Mouse (Mus musculus) liver, embryonic 13.5 days (tissue): ENCODE data around the gene Arid5a. TPM values are rescaled to one million over a fixed set of nuclear protein-coding genes. Genes with fewer than 3 reads are reported as not detected.
A peak's percentile ranks its signal among the peaks of the same experiment; 100 is the strongest.

ENCODE experiments used
- ATAC-seq: fragments of 200-750 bp; cut with Nextera tagmentation; 2 replicates; pipeline ENCODE4 v1.8.0; 2017; ENCODE audit warnings: low read depth, mild to moderate bottlenecking, moderate number of reproducible peaks, moderate library complexity
- DNase-seq: peaks from one replicate; pipeline ENCODE4 v3.0.0; 2022
- H3K27ac ChIP-seq: fragments of 300-500 bp; sonication (generic); 2 replicates; pipeline ENCODE4 v1.5.1; 2015; ENCODE audit warnings: moderate library complexity, mild to moderate bottlenecking, inconsistent platforms
- H3K27me3 ChIP-seq: fragments of 300-500 bp; sonication (generic); 2 replicates; pipeline ENCODE4 v1.6.1; 2015; ENCODE audit warnings: mild to moderate bottlenecking, inconsistent platforms
- H3K36me3 ChIP-seq: fragments of 300-500 bp; sonication (generic); 2 replicates; pipeline ENCODE4 v1.6.1; 2015; ENCODE audit warnings: mild to moderate bottlenecking, inconsistent platforms
- H3K4me1 ChIP-seq: fragments of 300-500 bp; sonication (generic); replicated peaks from 2 replicates; pipeline ENCODE4 v1.6.1; 2015; ENCODE audit warnings: inconsistent platforms
- H3K4me2 ChIP-seq: fragments of 300-500 bp; sonication (generic); 2 replicates; pipeline ENCODE4 v1.6.1; 2015; ENCODE audit warnings: inconsistent platforms, mild to moderate bottlenecking, moderate library complexity
- H3K4me3 ChIP-seq: fragments of 300-500 bp; sonication (generic); replicated peaks from 2 replicates; pipeline ENCODE4 v1.5.1; 2015; ENCODE audit warnings: mild to moderate bottlenecking, inconsistent platforms
- H3K9ac ChIP-seq: fragments of 300-500 bp; sonication (generic); 2 replicates; pipeline ENCODE4 v1.6.1; 2015; ENCODE audit warnings: mild to moderate bottlenecking, inconsistent platforms
- H3K9me3 ChIP-seq: fragments of 300-500 bp; sonication (generic); replicated peaks from 2 replicates; pipeline ENCODE4 v1.6.1; 2016; ENCODE audit warnings: inconsistent platforms
- WGBS: fragments of 180-500 bp; shearing (Covaris S2); methylation state at CpG from one replicate; pipeline ENCODE4 v1.1.7; 2015; ENCODE audit not compliant: insufficient replicate concordance; 5-methylcytosine and 5-hydroxymethylcytosine counted together
- polyA plus RNA-seq: library from polyadenylated mRNA; unstranded; fragments of >200 nt; fragmentation: Nextera tagmentation; extraction: Ambion mirVana; gene quantifications from 2 replicates; pipeline ENCODE4 v1.2.1, GENCODE M21; 2015

Gene Arid5a
- polyA plus RNA-seq, 1 experiment from 2014 or later: 2.1 TPM

DNA sequence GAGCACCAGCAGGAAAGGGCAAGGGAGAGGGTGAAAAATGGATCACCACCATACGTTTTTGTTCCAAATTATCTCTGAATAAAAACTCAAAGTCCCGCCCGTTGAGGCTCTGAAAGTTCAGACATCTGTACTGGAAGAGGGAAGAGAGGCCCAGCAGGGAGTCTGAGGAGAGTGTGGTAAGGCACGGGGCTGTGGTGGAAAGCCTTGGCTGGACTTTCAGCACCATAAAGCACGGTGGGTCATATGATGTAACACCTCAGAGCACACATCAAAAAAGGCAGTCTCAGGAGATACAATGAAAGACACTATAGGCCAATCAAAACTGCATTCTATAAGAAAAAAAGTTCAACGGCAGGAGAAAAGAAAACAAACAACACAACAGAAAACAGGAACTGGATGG is 24.2 kb downstream of the Arid5a start:
- 67% methylated on average over 6 of the region's 6 CpGs for WGBS
- Histone ChIP-seq H3K4me3 (no peak overlapping the region), H3K4me1 (no peaks in the 10 kb centered on the region), H3K27ac (no peak overlapping the region), H3K27me3 (no peaks in the 10 kb centered on the region), H3K36me3 (peaks cover 28% of the 10 kb centered on the region), H3K9ac (no peak overlapping the region), H3K9me3 (no peaks in the 10 kb centered on the region), H3K4me2 (no peak overlapping the region)
- ATAC-seq (no peak), DNase-seq (no peak)

DNA sequence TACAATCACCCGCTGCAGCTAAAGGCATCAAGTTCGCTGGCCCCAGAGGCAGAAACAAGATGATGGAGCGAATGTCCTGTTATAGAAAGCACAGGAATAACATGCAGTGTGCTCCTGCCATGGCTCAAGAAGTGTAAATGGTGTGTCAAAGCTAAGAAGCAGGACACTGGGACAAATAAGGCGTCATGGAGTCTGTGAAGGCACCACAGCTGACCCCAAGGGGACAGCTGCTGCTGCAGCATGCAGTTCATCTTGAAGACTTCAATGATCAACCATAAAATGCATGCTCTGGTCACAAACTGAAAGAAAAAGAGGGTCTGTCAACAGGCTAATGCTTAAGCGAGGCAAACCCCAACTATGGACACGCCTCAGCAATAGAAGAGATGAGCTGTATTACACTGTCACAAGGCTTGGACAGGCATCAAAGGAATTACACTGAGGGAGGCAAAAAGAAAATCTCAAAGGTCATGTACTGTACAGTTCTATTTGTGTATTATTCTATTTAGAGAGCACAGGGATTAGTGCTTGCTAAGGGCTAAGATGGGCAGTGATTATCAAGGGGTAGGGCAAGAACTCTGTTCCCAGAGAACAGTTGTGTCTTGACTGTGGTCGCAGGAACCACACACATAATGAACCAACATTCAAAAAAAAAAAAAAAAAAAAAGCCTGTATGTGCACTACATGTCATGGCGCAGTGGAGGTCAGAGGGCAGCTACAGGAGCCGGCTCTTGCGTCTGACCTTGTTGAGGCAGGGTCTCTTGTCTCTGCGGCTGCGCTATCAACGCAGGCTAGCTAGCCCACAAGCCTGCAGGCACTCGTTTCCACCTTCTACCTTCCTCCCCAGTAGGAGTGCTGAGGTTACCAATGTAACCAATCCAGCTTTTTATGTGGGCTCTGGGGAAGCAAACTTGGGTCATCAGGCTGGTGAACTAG is 25.7 kb downstream of the Arid5a start:
- 0 out of 2 replicates have a peak, but pooled peaks have one; percentile 36 for ATAC-seq
- H3K4me3 ChIP-seq: no peak overlapping the region

DNA sequence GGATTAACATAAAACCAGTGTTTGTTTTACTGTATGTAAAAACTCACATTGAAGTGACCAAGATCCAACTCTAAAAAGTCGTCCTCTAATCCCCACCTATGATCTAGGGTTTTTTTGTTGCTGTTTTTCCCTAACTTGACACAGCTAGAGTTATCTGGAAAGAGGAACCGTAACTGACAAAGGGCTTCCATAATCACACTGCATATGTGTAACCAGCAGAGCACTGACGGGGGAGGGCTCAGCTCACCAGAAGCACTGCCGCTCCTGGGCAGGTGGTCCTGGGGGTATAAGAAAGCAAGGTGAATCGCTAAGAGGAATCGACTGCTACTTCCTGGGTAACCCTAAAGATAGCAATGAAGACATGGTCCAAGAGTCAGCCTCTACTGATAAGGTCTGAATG is 35.0 kb downstream of the Arid5a start:
- WGBS: 81% methylated on average over 6 of the region's 6 CpGs
- H3K4me1 ChIP-seq: no peaks in the 10 kb centered on the region
- ATAC-seq (no peak), DNase-seq (no peak)
- no peak overlapping the region for H3K4me2 ChIP-seq
- H3K9ac ChIP-seq: no peak overlapping the region
- H3K36me3 ChIP-seq: peaks cover 98% of the 10 kb centered on the region
- no peaks in the 10 kb centered on the region for H3K27me3 ChIP-seq
- H3K9me3 ChIP-seq: no peaks in the 10 kb centered on the region
- no peak overlapping the region for H3K4me3 ChIP-seq
- no peak overlapping the region for H3K27ac ChIP-seq

More for the DNA sequence above, 25.7 kb downstream of the Arid5a start:
- no peak overlapping the region for H3K9ac ChIP-seq
- no peaks in the 10 kb centered on the region for H3K27me3 ChIP-seq
- WGBS: 77% methylated on average over 14 of the region's 14 CpGs
- H3K4me1 ChIP-seq: no peaks in the 10 kb centered on the region
- peaks cover 42% of the 10 kb centered on the region for H3K36me3 ChIP-seq
- no peak overlapping the region for H3K4me2 ChIP-seq
- no peak for DNase-seq
- H3K27ac ChIP-seq: no peak overlapping the region
- no peaks in the 10 kb centered on the region for H3K9me3 ChIP-seq

DNA sequence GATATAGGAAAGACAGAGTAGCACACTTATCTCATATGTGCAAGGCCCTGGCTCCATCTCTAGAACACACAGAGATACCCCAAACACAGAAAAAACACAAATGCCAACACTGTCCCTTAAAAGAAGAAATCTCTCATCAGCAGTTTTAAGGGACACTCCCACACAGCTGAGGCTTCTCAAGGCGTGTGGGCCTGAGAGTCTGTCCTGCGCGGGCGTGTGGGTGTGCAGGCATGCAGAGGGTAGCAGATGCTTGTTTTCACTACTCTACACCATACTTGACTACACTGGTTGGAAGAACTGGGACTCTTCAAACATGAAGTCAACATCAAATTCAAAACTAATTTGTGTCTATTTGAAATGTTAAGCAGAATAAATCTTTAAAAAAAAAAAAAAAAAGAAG is 44.8 kb downstream of the Arid5a start:
- no peak; the same call in 1 of the 2 replicates for ATAC-seq
- H3K36me3 ChIP-seq: peaks cover 95% of the 10 kb centered on the region

DNA sequence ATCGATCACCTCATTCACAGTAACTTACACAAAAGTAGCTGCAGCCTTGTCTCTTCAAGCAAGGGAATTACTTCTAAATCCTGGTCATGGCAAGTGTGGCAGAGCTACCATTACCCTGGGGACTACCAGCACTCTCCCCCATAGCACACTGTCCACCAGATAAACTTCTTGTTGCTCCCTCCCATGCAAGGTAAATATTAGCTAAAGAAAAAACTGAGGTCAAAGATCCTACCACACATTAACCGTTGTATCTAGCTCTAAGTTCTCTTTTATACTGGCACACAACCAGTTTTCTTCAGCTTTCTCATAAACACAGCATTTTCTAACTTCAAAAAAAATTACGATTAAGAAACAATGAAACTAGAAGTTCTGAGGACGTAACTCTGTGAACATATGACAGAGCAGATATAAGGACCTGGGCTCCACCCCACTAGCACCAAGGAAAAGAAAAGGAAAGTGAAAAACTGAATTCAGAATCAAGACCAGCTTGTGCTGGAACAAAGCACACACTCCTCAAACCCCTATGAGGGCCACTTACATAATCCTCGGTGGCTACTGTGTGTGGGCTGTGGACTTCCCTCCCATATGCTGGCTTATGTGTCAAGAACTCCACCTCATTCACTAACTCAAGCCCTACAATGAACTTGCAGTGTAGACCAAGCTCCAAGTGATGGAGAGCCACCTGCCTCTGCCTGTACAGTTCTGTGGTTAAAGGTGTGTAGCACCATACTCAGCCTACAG is 49.6 kb downstream of the Arid5a start:
- peaks cover 74% of the 10 kb centered on the region for H3K36me3 ChIP-seq
- no peak overlapping the region for H3K4me3 ChIP-seq
- DNase-seq (no peak), ATAC-seq (peak; percentile 60; the same call in 1 of the 2 replicates)
- H3K9ac ChIP-seq: no peak overlapping the region
- H3K27me3 ChIP-seq: no peaks in the 10 kb centered on the region
- no peaks in the 10 kb centered on the region for H3K9me3 ChIP-seq
- H3K4me1 ChIP-seq: peaks cover 9% of the 10 kb centered on the region
- WGBS: 81% methylated on average over 5 of the region's 5 CpGs
- H3K4me2 ChIP-seq: no peak overlapping the region
- peak overlapping the region; percentile 31; the same call in 1 of the 2 replicates for H3K27ac ChIP-seq

More for the DNA sequence above, 44.8 kb downstream of the Arid5a start:
- Histone ChIP-seq H3K27ac (no peak overlapping the region), H3K4me2 (no peak overlapping the region), H3K27me3 (no peaks in the 10 kb centered on the region), H3K4me3 (no peak overlapping the region), H3K9me3 (no peaks in the 10 kb centered on the region), H3K9ac (no peak overlapping the region), H3K4me1 (peaks cover 5% of the 10 kb centered on the region; the same call in 1 of the 2 replicates)
- DNase-seq: no peak
- 83% methylated on average over 4 of the region's 4 CpGs for WGBS

DNA sequence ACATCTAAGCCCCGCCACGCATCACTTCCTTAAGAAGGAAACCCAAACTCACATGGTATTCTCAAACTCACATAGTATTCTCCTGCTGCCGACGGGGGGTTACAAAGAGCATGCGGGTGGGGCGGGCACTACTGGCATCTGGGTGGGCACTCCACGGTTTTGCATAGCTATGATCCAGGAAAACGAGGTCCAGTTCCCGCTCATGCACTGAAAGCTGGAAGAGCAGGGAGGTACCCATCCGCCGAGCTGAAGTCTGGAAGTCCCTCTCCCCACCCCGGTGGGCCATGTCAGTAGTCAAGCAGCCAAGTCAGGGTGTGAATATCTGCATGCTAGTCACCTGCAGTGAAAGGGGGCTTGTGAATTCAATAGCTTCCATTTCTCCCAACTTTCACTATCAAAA is 60.2 kb downstream of the Arid5a start:
- H3K27ac ChIP-seq: no peak overlapping the region
- DNase-seq (no peak), ATAC-seq (no peak)
- peak overlapping the region; percentile 77 for H3K4me3 ChIP-seq
- 50% methylated on average over 12 of the region's 12 CpGs for WGBS
- no peaks in the 10 kb centered on the region for H3K9me3 ChIP-seq
- H3K4me1 ChIP-seq: peaks cover 38% of the 10 kb centered on the region
- H3K27me3 ChIP-seq: 0 out of 2 replicates have a peak, but pooled peaks cover 6% of the 10 kb centered on the region
- peaks cover 34% of the 10 kb centered on the region for H3K36me3 ChIP-seq
- peak overlapping the region; percentile 92 for H3K9ac ChIP-seq
- peak overlapping the region; percentile 80 for H3K4me2 ChIP-seq

DNA sequence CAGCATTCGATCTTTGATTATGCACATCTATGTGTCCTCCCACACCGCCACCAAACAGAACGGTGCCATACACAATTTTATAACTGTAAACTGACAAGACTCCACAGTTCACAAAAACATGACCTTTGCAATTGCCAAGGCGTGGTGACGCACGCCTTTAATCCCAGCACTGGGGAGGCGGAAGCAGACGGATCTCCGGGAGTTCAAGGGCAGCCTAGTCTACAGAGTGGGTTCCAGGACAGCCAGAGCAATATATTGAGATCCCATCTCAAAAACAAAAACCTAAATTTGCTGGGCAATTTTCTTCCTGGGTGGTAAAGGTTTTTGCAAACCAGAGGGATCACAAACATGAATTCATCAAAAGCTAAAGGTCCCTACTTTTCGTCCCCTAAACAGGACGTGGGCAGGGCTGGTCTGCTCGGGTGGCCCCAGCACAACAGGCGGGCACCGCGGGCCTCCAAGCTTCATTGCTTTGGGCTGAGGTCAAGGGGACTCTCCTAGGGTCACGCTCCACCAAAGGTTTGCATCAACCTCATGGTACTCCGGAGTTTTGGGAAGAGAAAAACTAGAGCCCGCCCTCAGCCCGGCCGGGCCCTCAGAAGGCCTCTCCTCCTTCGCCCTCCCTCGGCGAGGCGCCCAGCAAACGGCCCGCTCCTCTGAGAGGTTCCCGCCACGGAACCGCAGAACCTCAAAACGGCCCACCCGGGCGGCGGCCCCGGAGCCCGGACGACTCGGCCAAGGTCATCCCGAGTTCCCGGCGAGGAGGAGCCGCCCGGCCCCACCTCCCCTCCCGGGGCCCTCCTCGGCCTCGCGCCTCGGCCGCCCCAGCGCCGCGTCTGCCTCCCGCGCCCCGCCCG is 60.8 kb downstream of the Arid5a start:
- Histone ChIP-seq H3K4me2 (peak overlapping the region; percentile 80), H3K9me3 (no peaks in the 10 kb centered on the region), H3K9ac (peak overlapping the region; percentile 92), H3K36me3 (peaks cover 29% of the 10 kb centered on the region), H3K27ac (peak overlapping the region; percentile 83), H3K27me3 (0 out of 2 replicates have a peak, but pooled peaks cover 8% of the 10 kb centered on the region), H3K4me1 (peaks cover 38% of the 10 kb centered on the region), H3K4me3 (peak overlapping the region; percentile 77)
- DNase-seq (no peak), ATAC-seq (peak; percentile 84)
- WGBS: 5% methylated on average over 55 of the region's 55 CpGs

DNA sequence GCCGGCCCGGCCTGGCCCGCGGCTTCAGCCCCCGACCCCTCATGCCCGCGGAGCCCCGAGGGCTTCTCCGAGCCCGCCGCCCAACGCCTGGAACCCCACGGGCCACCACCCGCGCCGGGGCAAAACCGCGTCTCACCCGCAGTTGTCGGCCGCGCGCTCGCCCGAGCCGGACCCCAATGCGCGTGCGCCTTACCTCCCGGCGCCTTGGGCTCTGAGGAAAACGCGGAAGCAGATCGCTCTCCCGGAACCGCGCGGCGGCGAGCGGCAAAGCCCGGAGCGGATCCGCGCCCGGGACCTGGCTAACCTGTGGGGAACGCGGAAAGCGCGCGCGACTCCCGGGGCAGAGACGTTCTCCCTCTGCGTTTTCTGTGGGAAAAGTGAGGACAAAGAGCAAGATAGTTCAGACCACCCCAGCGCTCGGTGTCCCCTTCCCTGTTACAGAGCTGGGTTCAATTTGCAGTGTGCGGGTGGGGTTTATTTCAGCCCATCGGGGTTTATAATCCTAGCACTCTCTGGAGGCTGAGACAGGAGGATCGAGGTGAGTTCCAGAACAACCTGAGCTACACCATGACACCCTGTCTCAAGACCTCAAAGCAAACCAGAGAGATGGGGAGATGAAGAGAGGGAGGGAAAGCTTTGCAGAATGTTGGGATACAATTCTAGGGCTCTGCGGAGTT is 61.6 kb downstream of the Arid5a start, which contains the start of gene Kansl3:
Gene Kansl3 (minus strand): TSS at position 213 of the 677 bp plus-strand sequence.
- H3K4me3 ChIP-seq: peak within 1 kb of the TSS; percentile 77
- peak within 1 kb of the TSS; percentile 83 for H3K27ac ChIP-seq
- no peaks in the 10 kb centered on the region for H3K9me3 ChIP-seq
- ATAC-seq (peak; percentile 83), DNase-seq (peak; percentile 89)
- H3K4me1 ChIP-seq: peaks cover 38% of the 10 kb centered on the region
- H3K36me3 ChIP-seq: peaks cover 21% of the 10 kb centered on the region
- 3% methylated on average over 61 of the region's 61 CpGs for WGBS
- H3K4me2 ChIP-seq: peak within 1 kb of the TSS; percentile 80
- peaks cover 16% of the 10 kb centered on the region; the same call in 1 of the 2 replicates for H3K27me3 ChIP-seq
- H3K9ac ChIP-seq: peak within 1 kb of the TSS; percentile 92

DNA sequence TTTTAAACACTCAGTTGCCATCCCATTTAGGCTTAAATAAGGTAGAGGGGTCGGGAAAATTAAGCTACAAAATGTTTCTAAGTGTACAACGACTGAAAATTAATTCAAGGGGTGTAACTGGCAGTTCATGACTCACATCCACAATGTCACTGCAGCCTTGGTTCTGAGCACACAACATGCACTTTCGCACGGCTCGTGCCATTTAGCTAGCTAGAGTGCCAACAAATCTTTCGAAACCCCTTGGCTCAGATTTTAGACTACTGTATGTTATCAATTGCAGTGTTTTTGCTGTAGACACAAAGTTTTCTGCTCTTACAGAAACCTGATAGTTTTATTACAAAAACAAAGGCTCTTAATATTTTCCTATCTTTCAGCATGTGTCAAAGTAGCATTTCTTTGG is 63.4 kb downstream of the Arid5a start:
- no peak overlapping the region for H3K4me2 ChIP-seq
- no peaks in the 10 kb centered on the region for H3K9me3 ChIP-seq
- peaks cover 10% of the 10 kb centered on the region for H3K36me3 ChIP-seq
- peaks cover 35% of the 10 kb centered on the region for H3K4me1 ChIP-seq
- peaks cover 27% of the 10 kb centered on the region; the same call in 1 of the 2 replicates for H3K27me3 ChIP-seq
- H3K9ac ChIP-seq: no peak overlapping the region
- ATAC-seq (no peak), DNase-seq (no peak)
- 72% methylated on average over 6 of the region's 6 CpGs for WGBS
- H3K27ac ChIP-seq: no peak overlapping the region
- no peak overlapping the region for H3K4me3 ChIP-seq
